Mouse (Mus musculus) erythroblast, embryonic 14.5 days (primary cell): ENCODE results near the gene Ephb1.

Source experiments
- GATA1 ChIP-seq: IDR thresholded peaks from 2 replicates; pipeline ENCODE4 v1.6.1; 2012; ENCODE audit warnings: low read length, inconsistent platforms, mixed read lengths
- TAL1 ChIP-seq: IDR thresholded peaks from 3 replicates; pipeline ENCODE4 v1.6.1; 2012; ENCODE audit warnings: low read length, inconsistent platforms, mixed read lengths

- TF ChIP-seq TAL1 (no peak), GATA1 (no peak)
These were observed 157.6 kb downstream of the Ephb1 start for GRCm38 (mm10) chr9:102196856-102197255.
